Mouse (Mus musculus): ENCODE data around the gene Babam2. TPM values are rescaled to one million over a fixed set of nuclear protein-coding genes. Genes with fewer than 3 reads are reported as not detected.

The Babam2 gene
- polyA plus RNA-seq, 1 experiment = 92.8 TPM

GRCm38 (mm10) chr5:31870856-31871520 is 173.5 kb downstream of the Babam2 start:
- TF ChIP-seq POLR2A (IDR thresholded peaks at IDR 0.05; ENCODE audit: insufficient read depth, low read length) = no peak
- no peak for TF ChIP-seq EP300 (IDR thresholded peaks at IDR 0.05; ENCODE audit: insufficient read depth, low read depth, low read length)
- no peak for TF ChIP-seq CTCF (IDR thresholded peaks at IDR 0.05; ENCODE audit: low read depth, low read length)
- Histone ChIP-seq H3K27me3 (ENCODE audit: control insufficient read depth, insufficient read depth, low read length, poor library complexity, severe bottlenecking) (no peaks in the 10 kb centered on the region), H3K4me3 (ENCODE audit: low read depth, low read length) (no peak overlapping the region), H3K27ac (ENCODE audit: insufficient read depth, low read length) (no peak overlapping the region), H3K9ac (ENCODE audit: low read depth, poor library complexity, severe bottlenecking) (no peak overlapping the region), H3K9me3 (replicated peaks; ENCODE audit: control insufficient read depth, insufficient read depth, low read length, poor library complexity, severe bottlenecking) (no peaks in the 10 kb centered on the region), H3K36me3 (ENCODE audit: control insufficient read depth, insufficient read depth, low read length, poor library complexity, severe bottlenecking) (no peaks in the 10 kb centered on the region), H3K4me1 (ENCODE audit: control insufficient read depth, insufficient read depth, low read length) (no peaks in the 10 kb centered on the region)

GRCm38 (mm10) chr5:31873328-31873727 is 175.8 kb downstream of the Babam2 start:
- H3K27me3 ChIP-seq (ENCODE audit: control insufficient read depth, insufficient read depth, low read length, poor library complexity, severe bottlenecking) = no peaks in the 10 kb centered on the region
- H3K9ac ChIP-seq (ENCODE audit: low read depth, poor library complexity, severe bottlenecking) = no peak overlapping the region
- no peak for TF ChIP-seq EP300 (IDR thresholded peaks at IDR 0.05; ENCODE audit: insufficient read depth, low read depth, low read length)
- H3K36me3 ChIP-seq (ENCODE audit: control insufficient read depth, insufficient read depth, low read length, poor library complexity, severe bottlenecking) = no peaks in the 10 kb centered on the region
- no peak overlapping the region for H3K4me3 ChIP-seq (ENCODE audit: low read depth, low read length)
- no peak overlapping the region for H3K27ac ChIP-seq (ENCODE audit: insufficient read depth, low read length)
- H3K9me3 ChIP-seq (replicated peaks; ENCODE audit: control insufficient read depth, insufficient read depth, low read length, poor library complexity, severe bottlenecking) = no peaks in the 10 kb centered on the region
- no peaks in the 10 kb centered on the region for H3K4me1 ChIP-seq (ENCODE audit: control insufficient read depth, insufficient read depth, low read length)

- H3K36me3 ChIP-seq (ENCODE audit: control insufficient read depth, insufficient read depth, low read length, poor library complexity, severe bottlenecking) = no peaks in the 10 kb centered on the region
- no peak overlapping the region for H3K27ac ChIP-seq (ENCODE audit: insufficient read depth, low read length)
- H3K4me3 ChIP-seq (ENCODE audit: low read depth, low read length) = no peak overlapping the region
- no peaks in the 10 kb centered on the region for H3K4me1 ChIP-seq (ENCODE audit: control insufficient read depth, insufficient read depth, low read length)
- TF ChIP-seq EP300 (IDR thresholded peaks at IDR 0.05; ENCODE audit: insufficient read depth, low read depth, low read length) (no peak), POLR2A (IDR thresholded peaks at IDR 0.05; ENCODE audit: insufficient read depth, low read length) (no peak), CTCF (IDR thresholded peaks at IDR 0.05; ENCODE audit: low read depth, low read length) (no peak)
- no peaks in the 10 kb centered on the region for H3K9me3 ChIP-seq (replicated peaks; ENCODE audit: control insufficient read depth, insufficient read depth, low read length, poor library complexity, severe bottlenecking)
- no peaks in the 10 kb centered on the region for H3K27me3 ChIP-seq (ENCODE audit: control insufficient read depth, insufficient read depth, low read length, poor library complexity, severe bottlenecking)
- no peak overlapping the region for H3K9ac ChIP-seq (ENCODE audit: low read depth, poor library complexity, severe bottlenecking)
Observed at GRCm38 (mm10) chr5:31874543-31874942, 177.1 kb downstream of the Babam2 start.

- Histone ChIP-seq H3K9me3 (replicated peaks; ENCODE audit: control insufficient read depth, insufficient read depth, low read length, poor library complexity, severe bottlenecking) (no peaks in the 10 kb centered on the region), H3K27me3 (ENCODE audit: control insufficient read depth, insufficient read depth, low read length, poor library complexity, severe bottlenecking) (no peaks in the 10 kb centered on the region), H3K4me1 (ENCODE audit: control insufficient read depth, insufficient read depth, low read length) (no peaks in the 10 kb centered on the region), H3K27ac (ENCODE audit: insufficient read depth, low read length) (no peak overlapping the region), H3K4me3 (ENCODE audit: low read depth, low read length) (no peak overlapping the region), H3K9ac (ENCODE audit: low read depth, poor library complexity, severe bottlenecking) (no peak overlapping the region), H3K36me3 (ENCODE audit: control insufficient read depth, insufficient read depth, low read length, poor library complexity, severe bottlenecking) (no peaks in the 10 kb centered on the region)
- no peak for TF ChIP-seq EP300 (IDR thresholded peaks at IDR 0.05; ENCODE audit: insufficient read depth, low read depth, low read length)
- no peak for TF ChIP-seq POLR2A (IDR thresholded peaks at IDR 0.05; ENCODE audit: insufficient read depth, low read length)
- TF ChIP-seq CTCF (IDR thresholded peaks at IDR 0.05; ENCODE audit: low read depth, low read length) = no peak
Observed at GRCm38 (mm10) chr5:31875443-31875842, 178.0 kb downstream of the Babam2 start.

GRCm38 (mm10) chr5:31876216-31876974 is 178.9 kb downstream of the Babam2 start:
- Histone ChIP-seq H3K9ac (ENCODE audit: low read depth, poor library complexity, severe bottlenecking) (no peak overlapping the region), H3K9me3 (replicated peaks; ENCODE audit: control insufficient read depth, insufficient read depth, low read length, poor library complexity, severe bottlenecking) (no peaks in the 10 kb centered on the region), H3K36me3 (ENCODE audit: control insufficient read depth, insufficient read depth, low read length, poor library complexity, severe bottlenecking) (no peaks in the 10 kb centered on the region), H3K4me3 (ENCODE audit: low read depth, low read length) (no peak overlapping the region), H3K27me3 (ENCODE audit: control insufficient read depth, insufficient read depth, low read length, poor library complexity, severe bottlenecking) (no peaks in the 10 kb centered on the region), H3K27ac (ENCODE audit: insufficient read depth, low read length) (no peak overlapping the region), H3K4me1 (ENCODE audit: control insufficient read depth, insufficient read depth, low read length) (no peaks in the 10 kb centered on the region)
- no peak for TF ChIP-seq EP300 (IDR thresholded peaks at IDR 0.05; ENCODE audit: insufficient read depth, low read depth, low read length)
- no peak for TF ChIP-seq CTCF (IDR thresholded peaks at IDR 0.05; ENCODE audit: low read depth, low read length)

GRCm38 (mm10) chr5:31880457-31880856 is 183.0 kb downstream of the Babam2 start:
- no peak for TF ChIP-seq CTCF (IDR thresholded peaks at IDR 0.05; ENCODE audit: low read depth, low read length)
- Histone ChIP-seq H3K9ac (ENCODE audit: low read depth, poor library complexity, severe bottlenecking) (no peak overlapping the region), H3K27ac (ENCODE audit: insufficient read depth, low read length) (no peak overlapping the region), H3K36me3 (ENCODE audit: control insufficient read depth, insufficient read depth, low read length, poor library complexity, severe bottlenecking) (no peaks in the 10 kb centered on the region), H3K4me3 (ENCODE audit: low read depth, low read length) (no peak overlapping the region), H3K27me3 (ENCODE audit: control insufficient read depth, insufficient read depth, low read length, poor library complexity, severe bottlenecking) (no peaks in the 10 kb centered on the region), H3K9me3 (replicated peaks; ENCODE audit: control insufficient read depth, insufficient read depth, low read length, poor library complexity, severe bottlenecking) (no peaks in the 10 kb centered on the region), H3K4me1 (ENCODE audit: control insufficient read depth, insufficient read depth, low read length) (no peaks in the 10 kb centered on the region)
